Mouse (Mus musculus): ENCODE measurements around the gene Slc6a21. TPM values are rescaled to one million over a fixed set of nuclear protein-coding genes. Genes with fewer than 3 reads are reported as not detected.
"Not testable (repeated sequence)": the region's sequence is repeated elsewhere in the genome, so short reads cannot be mapped to it uniquely, and the experiment has no call there.

The Slc6a21 gene
- total and polyA plus RNA-seq, 2 experiments = 0.18 TPM; not detected in 1

DNA sequence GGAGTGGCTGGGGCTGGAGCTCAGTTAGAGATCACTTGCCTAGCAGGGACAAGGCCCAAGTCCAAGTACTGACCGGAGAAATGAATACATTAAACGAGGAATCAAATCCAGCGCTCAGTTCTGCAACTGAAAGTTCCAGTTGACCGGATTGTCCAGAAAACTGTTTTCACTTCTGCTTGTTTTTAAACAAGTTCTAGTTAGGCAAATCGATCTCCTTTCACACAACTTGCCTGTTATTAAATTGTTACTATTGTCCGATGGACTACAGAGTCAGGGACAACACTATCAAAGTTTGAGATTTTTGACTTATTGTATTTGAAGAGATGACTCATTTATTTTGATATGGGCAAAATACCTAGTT is 35.9 kb upstream of the Slc6a21 start:
- DNase-seq (ENCODE audit: extremely low read depth, low read depth, low spot score) = peak; percentile 27
- WGBS = 89% methylated on average over 6 of the region's 6 CpGs
- Histone ChIP-seq H3K27ac (replicated peaks; ENCODE audit: insufficient read depth, low read depth, low read length) (no peak overlapping the region), H3K4me1 (ENCODE audit: control insufficient read depth, insufficient read depth, low read length) (no peaks in the 10 kb centered on the region), H3K36me3 (ENCODE audit: control insufficient read depth, insufficient read depth, low read length) (no peaks in the 10 kb centered on the region), H3K9ac (ENCODE audit: low read depth, low read length) (no peak overlapping the region), H3K4me3 (ENCODE audit: insufficient read depth, low read depth, low read length) (no peak overlapping the region), H3K27me3 (ENCODE audit: control insufficient read depth, insufficient read depth, low read length) (no peaks in the 10 kb centered on the region), H3K79me2 (ENCODE audit: control insufficient read depth, insufficient read depth, low read length) (no peaks in the 10 kb centered on the region)
- TF ChIP-seq CTCF (IDR thresholded peaks at IDR 0.05; ENCODE audit: low read depth, low read length) = no peak
- TF ChIP-seq POLR2A (IDR thresholded peaks at IDR 0.05; ENCODE audit: extremely low read depth, insufficient read depth, low read length) = no peak

GRCm38 (mm10) chr7:45247666-45248065 is 29.6 kb upstream of the Slc6a21 start:
- no peaks in the 10 kb centered on the region for H3K4me1 ChIP-seq (ENCODE audit: control insufficient read depth, insufficient read depth, low read length)
- peak; percentile 71 for DNase-seq (ENCODE audit: extremely low read depth, low read depth, low spot score)
- no peaks in the 10 kb centered on the region for H3K36me3 ChIP-seq (ENCODE audit: control insufficient read depth, insufficient read depth, low read length)
- H3K9ac ChIP-seq (ENCODE audit: low read depth, low read length) = no peak overlapping the region
- H3K4me3 ChIP-seq (ENCODE audit: insufficient read depth, low read depth, low read length) = no peak overlapping the region
- TF ChIP-seq POLR2A (IDR thresholded peaks at IDR 0.05; ENCODE audit: extremely low read depth, insufficient read depth, low read length) (no peak), CTCF (IDR thresholded peaks at IDR 0.05; ENCODE audit: low read depth, low read length) (no peak)
- no peaks in the 10 kb centered on the region for H3K79me2 ChIP-seq (ENCODE audit: control insufficient read depth, insufficient read depth, low read length)
- WGBS = 34% methylated on average over 3 of the region's 3 CpGs
- H3K27me3 ChIP-seq (ENCODE audit: control insufficient read depth, insufficient read depth, low read length) = no peaks in the 10 kb centered on the region
- H3K27ac ChIP-seq (replicated peaks; ENCODE audit: insufficient read depth, low read depth, low read length) = no peak overlapping the region

GRCm38 (mm10) chr7:45253806-45254205 is 23.5 kb upstream of the Slc6a21 start:
- Histone ChIP-seq H3K79me2 (ENCODE audit: control insufficient read depth, insufficient read depth, low read length) (no peaks in the 10 kb centered on the region), H3K4me1 (ENCODE audit: control insufficient read depth, insufficient read depth, low read length) (no peaks in the 10 kb centered on the region), H3K27ac (replicated peaks; ENCODE audit: insufficient read depth, low read depth, low read length) (no peak overlapping the region), H3K9ac (ENCODE audit: low read depth, low read length) (no peak overlapping the region), H3K4me3 (ENCODE audit: insufficient read depth, low read depth, low read length) (no peak overlapping the region), H3K36me3 (ENCODE audit: control insufficient read depth, insufficient read depth, low read length) (no peaks in the 10 kb centered on the region), H3K27me3 (ENCODE audit: control insufficient read depth, insufficient read depth, low read length) (no peaks in the 10 kb centered on the region)
- TF ChIP-seq POLR2A (IDR thresholded peaks at IDR 0.05; ENCODE audit: extremely low read depth, insufficient read depth, low read length) = no peak
- DNase-seq (ENCODE audit: extremely low read depth, low read depth, low spot score) = no peak
- 90% methylated on average over 8 of the region's 8 CpGs for WGBS

DNA sequence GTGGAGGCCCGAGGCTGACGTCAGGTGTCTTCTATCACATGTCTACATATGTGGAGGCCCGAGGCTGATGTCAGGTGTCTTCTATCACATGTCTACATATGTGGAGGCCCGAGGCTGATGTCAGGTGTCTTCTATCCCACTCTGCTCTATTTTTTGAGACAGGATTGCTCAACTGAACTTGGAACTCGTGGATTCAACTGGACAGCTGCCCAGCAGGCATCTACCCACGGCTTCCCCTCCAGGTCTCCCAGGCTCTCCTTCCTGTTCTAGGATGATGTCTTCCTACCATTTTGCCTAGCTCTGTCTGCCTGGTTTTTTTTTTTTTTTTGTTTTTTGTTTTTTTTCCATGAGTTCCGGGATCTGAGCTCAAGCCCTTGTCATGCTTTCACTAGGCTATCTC is 21.5 kb upstream of the Slc6a21 start:
- not testable (repeated sequence) for H3K79me2 ChIP-seq (ENCODE audit: control insufficient read depth, insufficient read depth, low read length); H3K27ac ChIP-seq (replicated peaks; ENCODE audit: insufficient read depth, low read depth, low read length); H3K27me3 ChIP-seq (ENCODE audit: control insufficient read depth, insufficient read depth, low read length); H3K4me3 ChIP-seq (ENCODE audit: insufficient read depth, low read depth, low read length); H3K4me1 ChIP-seq (ENCODE audit: control insufficient read depth, insufficient read depth, low read length); H3K9ac ChIP-seq (ENCODE audit: low read depth, low read length); H3K36me3 ChIP-seq (ENCODE audit: control insufficient read depth, insufficient read depth, low read length)
- DNase-seq (ENCODE audit: extremely low read depth, low read depth, low spot score) = peak; percentile 76
- 39% methylated on average over 6 of the region's 7 CpGs for WGBS

DNA sequence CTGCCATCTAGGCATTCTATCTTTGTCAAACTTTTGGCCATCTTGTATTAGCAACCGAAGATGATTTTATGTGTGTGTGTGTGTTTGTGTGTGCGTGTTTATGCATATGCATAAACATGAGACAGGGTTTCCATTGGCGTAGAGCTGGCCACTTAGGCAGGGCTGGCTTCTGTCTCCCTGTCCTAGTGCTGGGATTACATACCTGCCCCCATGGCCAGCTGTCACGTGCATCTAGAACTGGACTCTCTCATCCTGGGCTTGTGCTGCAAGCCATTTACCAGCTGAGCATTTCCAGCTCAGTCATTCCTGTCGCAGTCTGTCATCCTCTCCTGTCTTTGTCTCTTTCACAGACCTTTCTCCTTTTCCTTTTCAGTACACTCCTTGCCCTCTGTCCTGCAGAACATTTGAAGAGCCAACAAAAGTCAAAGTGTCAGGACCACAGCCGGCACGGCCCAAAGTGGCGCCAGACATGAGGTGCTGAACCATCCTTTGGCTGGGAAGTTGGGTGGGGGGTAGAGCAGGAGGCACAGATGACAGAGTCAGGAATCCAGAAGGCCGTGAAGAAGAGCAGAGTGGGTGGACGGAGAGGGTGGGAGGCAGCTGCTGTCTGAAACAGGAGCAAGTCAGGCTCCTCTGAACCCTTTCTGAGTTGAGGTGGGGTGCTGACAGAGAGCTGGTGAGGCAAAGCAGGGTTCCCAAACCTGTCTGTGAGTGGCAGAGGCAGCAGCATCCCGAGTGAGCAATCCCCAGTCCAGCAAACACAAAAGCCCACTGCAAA is 20.1 kb upstream of the Slc6a21 start:
- H3K79me2 ChIP-seq (ENCODE audit: control insufficient read depth, insufficient read depth, low read length) = no peaks in the 10 kb centered on the region
- DNase-seq (ENCODE audit: extremely low read depth, low read depth, low spot score) = peak; percentile 55
- H3K36me3 ChIP-seq (ENCODE audit: control insufficient read depth, insufficient read depth, low read length) = no peaks in the 10 kb centered on the region
- no peak overlapping the region for H3K27ac ChIP-seq (replicated peaks; ENCODE audit: insufficient read depth, low read depth, low read length)
- no peaks in the 10 kb centered on the region for H3K27me3 ChIP-seq (ENCODE audit: control insufficient read depth, insufficient read depth, low read length)
- TF ChIP-seq CTCF (IDR thresholded peaks at IDR 0.05; ENCODE audit: low read depth, low read length) (no peak), POLR2A (IDR thresholded peaks at IDR 0.05; ENCODE audit: extremely low read depth, insufficient read depth, low read length) (no peak)
- WGBS = 78% methylated on average over 11 of the region's 11 CpGs
- H3K4me3 ChIP-seq (ENCODE audit: insufficient read depth, low read depth, low read length) = no peak overlapping the region
- peaks cover 1% of the 10 kb centered on the region; the same call in 1 of the 2 replicates for H3K4me1 ChIP-seq (ENCODE audit: control insufficient read depth, insufficient read depth, low read length)
- no peak overlapping the region for H3K9ac ChIP-seq (ENCODE audit: low read depth, low read length)

GRCm38 (mm10) chr7:45259281-45259680 is 18.0 kb upstream of the Slc6a21 start:
- H3K4me3 ChIP-seq (ENCODE audit: insufficient read depth, low read depth, low read length) = no peak overlapping the region
- WGBS = 90% methylated on average over 8 of the region's 8 CpGs
- no peak overlapping the region for H3K27ac ChIP-seq (replicated peaks; ENCODE audit: insufficient read depth, low read depth, low read length)
- peaks cover 5% of the 10 kb centered on the region; the same call in 1 of the 2 replicates for H3K4me1 ChIP-seq (ENCODE audit: control insufficient read depth, insufficient read depth, low read length)
- H3K79me2 ChIP-seq (ENCODE audit: control insufficient read depth, insufficient read depth, low read length) = no peaks in the 10 kb centered on the region
- H3K9ac ChIP-seq (ENCODE audit: low read depth, low read length) = no peak overlapping the region
- no peaks in the 10 kb centered on the region for H3K27me3 ChIP-seq (ENCODE audit: control insufficient read depth, insufficient read depth, low read length)
- no peaks in the 10 kb centered on the region for H3K36me3 ChIP-seq (ENCODE audit: control insufficient read depth, insufficient read depth, low read length)
- TF ChIP-seq CTCF (IDR thresholded peaks at IDR 0.05; ENCODE audit: low read depth, low read length) = no peak
- no peak for TF ChIP-seq POLR2A (IDR thresholded peaks at IDR 0.05; ENCODE audit: extremely low read depth, insufficient read depth, low read length)
- no peak for DNase-seq (ENCODE audit: extremely low read depth, low read depth, low spot score)
